Mouse (Mus musculus): ENCODE results near the gene Gucy2e. TPM values are rescaled to one million over a fixed set of nuclear protein-coding genes. Genes with fewer than 3 reads are reported as not detected.

The Gucy2e gene
- polyA plus RNA-seq, 1 experiment = not detected

DNA sequence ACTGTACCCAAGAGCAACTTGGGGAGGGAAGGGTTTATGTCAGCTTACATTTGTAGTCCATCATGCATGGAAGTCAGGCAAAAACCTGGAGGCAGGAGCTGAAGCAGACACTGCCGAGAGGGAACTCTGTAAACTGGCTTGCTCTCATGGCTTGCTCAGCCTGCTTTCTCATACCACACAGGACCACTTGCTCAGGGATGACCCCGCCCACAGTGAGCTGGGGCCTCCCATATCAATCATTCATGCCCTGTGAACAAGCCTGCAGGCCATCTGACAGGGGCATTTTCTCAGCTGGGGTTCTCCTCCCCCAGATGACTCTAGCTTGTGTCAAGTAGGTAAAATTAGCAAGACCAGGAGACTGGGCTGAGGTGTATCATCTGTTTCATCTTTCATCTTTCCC is 27.4 kb upstream of the Gucy2e start:
- peaks cover 39% of the 10 kb centered on the region for H3K4me1 ChIP-seq (ENCODE audit: control insufficient read depth, insufficient read depth, low read length)
- no peak overlapping the region for H3K4me3 ChIP-seq (ENCODE audit: insufficient read depth, low read length)
- no peak overlapping the region for H3K27ac ChIP-seq (ENCODE audit: insufficient read depth, low read depth, low read length)
- no peak for TF ChIP-seq CTCF (IDR thresholded peaks at IDR 0.05; ENCODE audit: low read depth, low read length)
- no peak for TF ChIP-seq POLR2A (IDR thresholded peaks at IDR 0.05; ENCODE audit: borderline replicate concordance, low read depth, low read length)

DNA sequence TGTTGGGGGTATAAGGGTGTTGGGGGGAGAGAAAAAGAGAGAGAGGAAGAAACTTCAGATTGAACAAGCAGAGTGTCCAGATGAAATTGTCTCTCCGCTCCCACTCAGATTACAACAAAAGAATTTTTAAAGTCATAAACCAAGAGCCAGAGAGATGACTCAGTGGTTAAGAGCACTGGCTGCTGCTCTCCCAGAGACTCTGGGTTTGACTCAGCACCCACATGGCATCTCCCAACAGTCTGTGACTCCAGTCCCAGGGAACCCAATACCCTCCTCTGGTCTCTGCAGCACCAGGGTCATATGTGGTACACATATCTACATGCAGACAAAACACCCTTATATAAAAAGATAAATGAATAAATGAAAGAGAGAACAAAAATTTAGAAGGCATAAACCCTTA is 23.3 kb upstream of the Gucy2e start:
- peak overlapping the region; percentile 92 for H3K27ac ChIP-seq (ENCODE audit: insufficient read depth, low read depth, low read length)
- H3K4me1 ChIP-seq (ENCODE audit: control insufficient read depth, insufficient read depth, low read length) = peaks cover 29% of the 10 kb centered on the region
- no peak for TF ChIP-seq CTCF (IDR thresholded peaks at IDR 0.05; ENCODE audit: low read depth, low read length)
- TF ChIP-seq POLR2A (IDR thresholded peaks at IDR 0.05; ENCODE audit: borderline replicate concordance, low read depth, low read length) = no peak
- H3K4me3 ChIP-seq (ENCODE audit: insufficient read depth, low read length) = no peak overlapping the region

- Histone ChIP-seq H3K4me1 (ENCODE audit: control insufficient read depth, insufficient read depth, low read length) (peaks cover 29% of the 10 kb centered on the region), H3K27ac (ENCODE audit: insufficient read depth, low read depth, low read length) (no peak overlapping the region), H3K4me3 (ENCODE audit: insufficient read depth, low read length) (no peak overlapping the region)
- TF ChIP-seq POLR2A (IDR thresholded peaks at IDR 0.05; ENCODE audit: borderline replicate concordance, low read depth, low read length) (no peak), CTCF (IDR thresholded peaks at IDR 0.05; ENCODE audit: low read depth, low read length) (peak; percentile 75; the same call in 1 of the 2 replicates)
Measured at GRCm38 (mm10) chr11:69258287-69258686, 21.5 kb upstream of the Gucy2e start.

GRCm38 (mm10) chr11:69257807-69258206 is 21.0 kb upstream of the Gucy2e start:
- Histone ChIP-seq H3K27ac (ENCODE audit: insufficient read depth, low read depth, low read length) (peak overlapping the region; percentile 17; the same call in 1 of the 2 replicates), H3K4me3 (ENCODE audit: insufficient read depth, low read length) (no peak overlapping the region), H3K4me1 (ENCODE audit: control insufficient read depth, insufficient read depth, low read length) (peaks cover 29% of the 10 kb centered on the region)
- TF ChIP-seq CTCF (IDR thresholded peaks at IDR 0.05; ENCODE audit: low read depth, low read length) = no peak
- TF ChIP-seq POLR2A (IDR thresholded peaks at IDR 0.05; ENCODE audit: borderline replicate concordance, low read depth, low read length) = no peak

- Histone ChIP-seq H3K27ac (ENCODE audit: insufficient read depth, low read depth, low read length) (no peak overlapping the region), H3K4me3 (ENCODE audit: insufficient read depth, low read length) (no peak overlapping the region), H3K4me1 (ENCODE audit: control insufficient read depth, insufficient read depth, low read length) (peaks cover 29% of the 10 kb centered on the region)
- TF ChIP-seq POLR2A (IDR thresholded peaks at IDR 0.05; ENCODE audit: borderline replicate concordance, low read depth, low read length) = no peak
- TF ChIP-seq CTCF (IDR thresholded peaks at IDR 0.05; ENCODE audit: low read depth, low read length) = no peak
Measured at GRCm38 (mm10) chr11:69257072-69257471, 20.2 kb upstream of the Gucy2e start.

DNA sequence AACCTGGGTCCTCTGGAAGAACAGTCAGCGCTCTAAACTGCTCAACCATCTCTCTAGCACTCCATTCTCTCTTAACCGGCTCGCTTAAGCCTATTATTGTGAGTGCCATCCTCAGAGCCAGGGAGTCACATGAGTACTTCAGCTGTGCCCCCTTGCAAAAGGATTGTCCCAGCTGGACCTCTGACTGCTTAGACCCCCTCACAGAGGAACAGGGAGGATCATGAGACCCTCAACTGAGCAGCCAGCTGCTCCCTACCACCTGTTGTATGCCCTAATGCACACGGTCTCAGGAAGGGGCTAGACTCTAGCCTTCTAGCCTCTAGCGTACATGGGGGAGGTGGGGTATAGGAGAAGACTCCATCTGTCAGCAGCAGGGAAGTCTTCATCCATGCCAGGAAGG is 18.0 kb upstream of the Gucy2e start:
- Histone ChIP-seq H3K4me3 (ENCODE audit: insufficient read depth, low read length) (no peak overlapping the region), H3K27ac (ENCODE audit: insufficient read depth, low read depth, low read length) (no peak overlapping the region), H3K4me1 (ENCODE audit: control insufficient read depth, insufficient read depth, low read length) (peaks cover 8% of the 10 kb centered on the region)
- TF ChIP-seq CTCF (IDR thresholded peaks at IDR 0.05; ENCODE audit: low read depth, low read length) (no peak), POLR2A (IDR thresholded peaks at IDR 0.05; ENCODE audit: borderline replicate concordance, low read depth, low read length) (no peak)

- H3K4me3 ChIP-seq (ENCODE audit: insufficient read depth, low read length) = no peak overlapping the region
- H3K4me1 ChIP-seq (ENCODE audit: control insufficient read depth, insufficient read depth, low read length) = 0 out of 2 replicates have a peak, but pooled peaks cover 2% of the 10 kb centered on the region
- H3K27ac ChIP-seq (ENCODE audit: insufficient read depth, low read depth, low read length) = no peak overlapping the region
- no peak for TF ChIP-seq POLR2A (IDR thresholded peaks at IDR 0.05; ENCODE audit: borderline replicate concordance, low read depth, low read length)
- TF ChIP-seq CTCF (IDR thresholded peaks at IDR 0.05; ENCODE audit: low read depth, low read length) = no peak
Measured at GRCm38 (mm10) chr11:69253131-69253530, 16.3 kb upstream of the Gucy2e start.

DNA sequence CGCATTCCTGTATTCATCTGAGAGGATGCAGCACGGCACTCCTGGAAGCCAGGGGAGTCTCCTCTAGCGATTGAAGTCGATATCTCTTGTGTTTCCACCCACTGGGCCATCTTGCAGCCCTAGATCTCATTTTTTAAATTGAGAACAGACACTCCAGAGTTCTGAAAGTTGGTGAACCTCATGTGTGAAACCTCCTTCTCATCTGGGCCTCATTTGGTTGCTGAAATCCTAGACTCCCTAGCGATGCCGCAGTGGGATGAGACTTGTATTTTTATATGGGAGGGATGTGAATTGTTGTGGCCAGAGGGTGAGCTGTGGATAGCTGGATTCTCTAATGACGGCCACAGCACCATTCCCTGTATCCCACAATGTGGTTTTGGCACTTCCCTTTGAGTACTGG is 15.1 kb upstream of the Gucy2e start:
- no peak overlapping the region for H3K4me3 ChIP-seq (ENCODE audit: insufficient read depth, low read length)
- no peak for TF ChIP-seq POLR2A (IDR thresholded peaks at IDR 0.05; ENCODE audit: borderline replicate concordance, low read depth, low read length)
- TF ChIP-seq CTCF (IDR thresholded peaks at IDR 0.05; ENCODE audit: low read depth, low read length) = no peak
- no peaks in the 10 kb centered on the region for H3K4me1 ChIP-seq (ENCODE audit: control insufficient read depth, insufficient read depth, low read length)
- H3K27ac ChIP-seq (ENCODE audit: insufficient read depth, low read depth, low read length) = no peak overlapping the region

DNA sequence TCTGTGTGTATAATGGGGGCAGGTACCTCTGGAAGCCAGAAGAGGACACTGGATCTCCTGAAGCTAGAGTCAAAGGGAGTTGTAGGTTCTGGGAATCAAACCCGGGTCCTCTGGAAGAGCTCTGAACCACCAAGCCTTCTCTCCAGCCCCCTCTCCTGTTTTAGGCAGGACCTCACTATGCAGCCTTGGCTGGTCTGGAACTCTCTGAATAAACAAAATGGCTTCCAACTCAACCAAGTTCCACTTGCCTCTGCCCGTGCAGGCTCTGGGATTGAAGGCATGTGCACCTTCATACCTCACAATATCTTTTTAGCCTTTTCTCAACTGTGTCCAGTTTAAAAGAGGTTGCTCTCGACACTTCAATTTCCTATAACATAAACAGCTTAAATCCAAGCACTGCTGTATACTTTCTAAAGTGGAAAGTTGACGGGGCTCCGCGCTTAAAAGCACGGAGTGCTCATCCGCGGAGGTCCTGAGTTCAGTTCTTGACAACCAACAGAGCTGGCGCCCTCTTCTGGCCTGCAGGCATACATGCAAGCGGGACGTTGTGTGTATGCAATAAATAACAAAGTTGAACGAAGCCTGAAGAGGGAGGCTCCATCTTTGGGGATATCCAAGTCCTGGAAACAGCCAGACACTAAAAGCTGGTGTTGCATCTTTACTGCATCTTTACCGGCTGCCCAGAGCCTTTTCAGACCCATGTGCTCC is 14.5 kb upstream of the Gucy2e start:
- Histone ChIP-seq H3K27ac (ENCODE audit: insufficient read depth, low read depth, low read length) (no peak overlapping the region), H3K4me1 (ENCODE audit: control insufficient read depth, insufficient read depth, low read length) (peaks cover 6% of the 10 kb centered on the region), H3K4me3 (ENCODE audit: insufficient read depth, low read length) (no peak overlapping the region)
- TF ChIP-seq POLR2A (IDR thresholded peaks at IDR 0.05; ENCODE audit: borderline replicate concordance, low read depth, low read length) (no peak), CTCF (IDR thresholded peaks at IDR 0.05; ENCODE audit: low read depth, low read length) (peak; percentile 70)

GRCm38 (mm10) chr11:69250106-69250505 is 13.3 kb upstream of the Gucy2e start:
- Histone ChIP-seq H3K27ac (ENCODE audit: insufficient read depth, low read depth, low read length) (no peak overlapping the region), H3K4me1 (ENCODE audit: control insufficient read depth, insufficient read depth, low read length) (peaks cover 9% of the 10 kb centered on the region), H3K4me3 (ENCODE audit: insufficient read depth, low read length) (no peak overlapping the region)
- TF ChIP-seq POLR2A (IDR thresholded peaks at IDR 0.05; ENCODE audit: borderline replicate concordance, low read depth, low read length) (no peak), CTCF (IDR thresholded peaks at IDR 0.05; ENCODE audit: low read depth, low read length) (no peak)

Measured in bone marrow macrophage, adult 2 months (primary cell).